Mouse (Mus musculus): ENCODE results near the gene Spem2. TPM values are rescaled to one million over a fixed set of nuclear protein-coding genes. Genes with fewer than 3 reads are reported as not detected.

The Spem2 gene
- polyA plus RNA-seq, 2 experiments = not detected

DNA sequence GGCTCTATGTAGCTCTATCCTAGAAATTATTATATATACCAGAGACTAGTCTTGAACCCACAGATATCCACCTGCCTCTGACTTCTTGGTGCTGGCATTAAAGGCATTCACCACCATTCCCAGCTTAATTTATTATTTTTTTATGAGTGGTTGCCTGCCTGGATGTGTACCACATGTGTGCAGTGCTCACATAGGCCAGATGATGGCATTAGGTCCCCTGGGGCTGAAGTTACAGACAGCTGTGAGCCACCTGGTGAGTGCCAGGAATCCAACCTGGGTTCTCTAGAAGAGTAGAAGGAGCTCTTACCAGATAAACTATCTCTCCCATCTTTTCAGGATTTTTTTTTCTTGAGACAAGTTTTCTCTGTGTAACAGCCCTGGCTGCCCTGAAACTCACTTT, 8.0 kb downstream of the Spem2 start:
- H3K4me2 ChIP-seq (ENCODE audit: low read depth) = no peak overlapping the region
- H3K27ac ChIP-seq = no peak overlapping the region
- H3K4me3 ChIP-seq (ENCODE audit: insufficient read depth in 1 of 2, low read depth in 2 of 2, low read length in 2 of 2) = no peak overlapping the region
- H3K36me3 ChIP-seq (replicated peaks; ENCODE audit: control insufficient read depth, insufficient read depth, low read depth) = no peaks in the 10 kb centered on the region
- TF ChIP-seq EP300 (IDR thresholded peaks at IDR 0.05; ENCODE audit: low read depth) (no peak), CTCF (IDR thresholded peaks at IDR 0.05; ENCODE audit: low read depth) (peak; percentile 24; the same call in 1 of the 2 replicates)
- H3K9me3 ChIP-seq (ENCODE audit: control insufficient read depth, low read length) = no peaks in the 10 kb centered on the region; the same call in 1 of the 2 replicates
- no peaks in the 10 kb centered on the region for H3K4me1 ChIP-seq (replicated peaks; ENCODE audit: control insufficient read depth in 2 of 2, insufficient read depth in 2 of 2, low read length in 1 of 2)
- no peak overlapping the region for H3K9ac ChIP-seq (replicated peaks)
- ATAC-seq (ENCODE audit: insufficient read depth) = no peak
- DNase-seq (ENCODE audit: low read depth in 3 of 3, low spot score in 3 of 3) = no peak
- peaks cover 14% of the 10 kb centered on the region for H3K27me3 ChIP-seq (ENCODE audit: control insufficient read depth, insufficient read depth, low read length)

DNA sequence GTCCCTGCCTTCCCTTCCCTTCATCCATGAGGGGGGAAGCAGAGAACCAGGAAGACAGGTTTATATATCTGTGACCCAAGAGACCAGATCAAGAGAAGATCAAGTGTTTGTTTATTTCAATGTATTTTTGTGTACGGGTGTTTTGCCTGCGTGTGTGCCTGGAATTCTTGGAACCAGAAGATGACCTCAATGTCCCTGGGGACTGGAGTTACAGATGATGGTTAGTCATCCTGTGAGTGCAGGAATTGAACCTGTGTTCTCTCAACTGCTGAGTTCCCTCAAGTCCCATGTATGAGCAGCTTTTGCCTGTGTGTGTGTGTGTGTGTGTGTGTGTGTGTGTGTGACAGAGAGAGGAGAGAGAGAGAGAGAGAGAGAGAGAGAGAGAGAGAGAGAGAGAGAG, 10.6 kb downstream of the Spem2 start:
- Histone ChIP-seq H3K4me2 (ENCODE audit: low read depth) (no peak overlapping the region), H3K4me1 (replicated peaks; ENCODE audit: control insufficient read depth in 2 of 2, insufficient read depth in 2 of 2, low read length in 1 of 2) (no peaks in the 10 kb centered on the region; a peak in 2 of 4 replicates), H3K36me3 (replicated peaks; ENCODE audit: control insufficient read depth, insufficient read depth, low read depth) (no peaks in the 10 kb centered on the region), H3K4me3 (ENCODE audit: insufficient read depth in 1 of 2, low read depth in 2 of 2, low read length in 2 of 2) (no peak overlapping the region), H3K27me3 (ENCODE audit: control insufficient read depth, insufficient read depth, low read length) (peaks cover 41% of the 10 kb centered on the region), H3K9ac (replicated peaks) (no peak overlapping the region), H3K27ac (no peak overlapping the region), H3K9me3 (ENCODE audit: control insufficient read depth, low read length) (no peaks in the 10 kb centered on the region; the same call in 1 of the 2 replicates)
- TF ChIP-seq CTCF (IDR thresholded peaks at IDR 0.05; ENCODE audit: low read depth) (no peak), EP300 (IDR thresholded peaks at IDR 0.05; ENCODE audit: low read depth) (no peak)
- DNase-seq (ENCODE audit: low read depth in 3 of 3, low spot score in 3 of 3) (no peak), ATAC-seq (ENCODE audit: insufficient read depth) (no peak)
- 59% methylated on average over 2 of the region's 2 CpGs for WGBS (ENCODE audit: insufficient replicate concordance)

- 70% methylated on average over 4 of the region's 4 CpGs for WGBS (ENCODE audit: insufficient replicate concordance)
- TF ChIP-seq CTCF (IDR thresholded peaks at IDR 0.05; ENCODE audit: low read depth) (peak; percentile 60), EP300 (IDR thresholded peaks at IDR 0.05; ENCODE audit: low read depth) (no peak)
These were observed 11.9 kb downstream of the Spem2 start for GRCm38 (mm10) chr11:69806378-69806777.

DNA sequence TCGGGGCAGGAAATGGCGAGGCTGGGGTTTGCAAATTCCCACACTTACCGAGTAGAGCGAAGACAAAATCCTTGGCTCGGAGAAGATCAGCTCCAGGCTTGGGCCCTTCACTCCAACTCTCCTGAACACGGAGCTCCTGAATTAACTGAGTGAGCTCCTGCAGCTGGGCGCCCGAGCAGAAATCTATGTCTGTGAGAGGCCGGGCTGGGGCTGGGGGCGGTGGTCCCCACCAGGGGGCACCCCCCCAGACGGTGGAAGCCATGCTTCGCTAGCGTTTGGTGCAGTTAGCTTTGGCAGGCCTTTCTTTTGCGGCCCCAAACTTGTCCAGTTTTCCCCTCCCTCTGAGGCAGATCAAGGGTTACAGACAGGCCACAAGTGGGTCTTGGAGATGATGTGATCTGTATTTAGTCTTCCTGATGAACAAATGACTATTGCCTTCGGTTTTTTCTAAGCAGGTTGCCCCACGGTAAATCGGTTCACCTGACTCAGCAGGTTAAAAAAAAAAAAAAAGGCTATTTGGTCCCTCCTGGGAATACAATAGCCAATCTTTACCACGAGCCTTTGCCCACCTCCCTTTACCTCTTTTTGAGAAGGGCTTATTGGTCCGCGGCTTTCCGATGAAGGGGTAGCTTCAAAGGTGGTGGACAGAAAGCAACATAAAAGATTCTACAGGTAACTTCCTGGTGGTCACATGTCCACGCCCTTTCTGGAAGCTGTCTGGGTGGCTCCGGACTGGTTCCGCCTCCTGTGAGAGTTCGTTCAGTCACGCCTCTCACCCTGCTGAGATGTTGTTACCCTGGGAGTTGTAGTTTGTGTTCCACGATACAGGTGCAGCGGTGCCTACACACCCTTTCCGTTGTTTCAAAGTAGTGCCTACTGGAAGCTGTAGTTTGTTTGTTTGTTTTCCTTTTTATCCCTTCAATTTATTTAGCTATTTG, 13.0 kb downstream of the Spem2 start, which contains the start of gene Tmem102:
Gene Tmem102, minus strand, starts transcription at position 653 of the 938 bp plus-strand sequence.
- Histone ChIP-seq H3K4me2 (ENCODE audit: low read depth) (peak within 1 kb of the TSS; percentile 65), H3K27ac (no peak within 1 kb of the TSS), H3K9ac (replicated peaks) (no peak within 1 kb of the TSS), H3K4me3 (ENCODE audit: insufficient read depth in 1 of 2, low read depth in 2 of 2, low read length in 2 of 2) (0 out of 4 replicates have a peak within 1 kb of the TSS, but pooled peaks of 1 of the 2 experiments have one; percentile 14), H3K36me3 (replicated peaks; ENCODE audit: control insufficient read depth, insufficient read depth, low read depth) (no peaks in the 10 kb centered on the region), H3K4me1 (replicated peaks; ENCODE audit: control insufficient read depth in 2 of 2, insufficient read depth in 2 of 2, low read length in 1 of 2) (no peaks in the 10 kb centered on the region; a peak in 2 of 4 replicates), H3K27me3 (ENCODE audit: control insufficient read depth, insufficient read depth, low read length) (peaks cover 65% of the 10 kb centered on the region), H3K9me3 (ENCODE audit: control insufficient read depth, low read length) (no peaks in the 10 kb centered on the region)
- WGBS (ENCODE audit: insufficient replicate concordance) = 21% methylated on average over 29 of the region's 29 CpGs
- ATAC-seq (ENCODE audit: insufficient read depth) = no peak
- no peak for DNase-seq (ENCODE audit: low read depth in 3 of 3, low spot score in 3 of 3)
- TF ChIP-seq CTCF (IDR thresholded peaks at IDR 0.05; ENCODE audit: low read depth) (no peak), EP300 (IDR thresholded peaks at IDR 0.05; ENCODE audit: low read depth) (no peak)

More at GRCm38 (mm10) chr11:69806378-69806777, 11.9 kb downstream of the Spem2 start:
- no peak for DNase-seq (ENCODE audit: low read depth in 3 of 3, low spot score in 3 of 3)
- no peak overlapping the region for H3K9ac ChIP-seq (replicated peaks)
- no peaks in the 10 kb centered on the region; a peak in 2 of 4 replicates for H3K4me1 ChIP-seq (replicated peaks; ENCODE audit: control insufficient read depth in 2 of 2, insufficient read depth in 2 of 2, low read length in 1 of 2)
- no peak overlapping the region for H3K4me2 ChIP-seq (ENCODE audit: low read depth)
- H3K9me3 ChIP-seq (ENCODE audit: control insufficient read depth, low read length) = no peaks in the 10 kb centered on the region; the same call in 1 of the 2 replicates
- H3K4me3 ChIP-seq (ENCODE audit: insufficient read depth in 1 of 2, low read depth in 2 of 2, low read length in 2 of 2) = no peak overlapping the region
- no peak overlapping the region for H3K27ac ChIP-seq
- H3K27me3 ChIP-seq (ENCODE audit: control insufficient read depth, insufficient read depth, low read length) = peaks cover 53% of the 10 kb centered on the region
- H3K36me3 ChIP-seq (replicated peaks; ENCODE audit: control insufficient read depth, insufficient read depth, low read depth) = no peaks in the 10 kb centered on the region
- no peak for ATAC-seq (ENCODE audit: insufficient read depth)

GRCm38 (mm10) chr11:69804652-69804940, 13.7 kb downstream of the Spem2 start:
- Histone ChIP-seq H3K4me1 (replicated peaks; ENCODE audit: control insufficient read depth in 2 of 2, insufficient read depth in 2 of 2, low read length in 1 of 2) (no peaks in the 10 kb centered on the region; a peak in 2 of 4 replicates), H3K4me3 (ENCODE audit: insufficient read depth in 1 of 2, low read depth in 2 of 2, low read length in 2 of 2) (no peak overlapping the region), H3K27ac (no peak overlapping the region), H3K27me3 (ENCODE audit: control insufficient read depth, insufficient read depth, low read length) (peaks cover 71% of the 10 kb centered on the region), H3K9me3 (ENCODE audit: control insufficient read depth, low read length) (no peaks in the 10 kb centered on the region), H3K36me3 (replicated peaks; ENCODE audit: control insufficient read depth, insufficient read depth, low read depth) (no peaks in the 10 kb centered on the region), H3K9ac (replicated peaks) (no peak overlapping the region), H3K4me2 (ENCODE audit: low read depth) (peak overlapping the region; percentile 65)
- no peak for DNase-seq (ENCODE audit: low read depth in 3 of 3, low spot score in 3 of 3)
- WGBS (ENCODE audit: insufficient replicate concordance) = 20% methylated on average over 12 of the region's 12 CpGs
- TF ChIP-seq CTCF (IDR thresholded peaks at IDR 0.05; ENCODE audit: low read depth) (no peak), EP300 (IDR thresholded peaks at IDR 0.05; ENCODE audit: low read depth) (no peak)
- ATAC-seq (ENCODE audit: insufficient read depth) = no peak
